Mouse (Mus musculus) limb, embryonic 10.5 days (tissue): ENCODE data around the gene Mpp1. TPM values are rescaled to one million over a fixed set of nuclear protein-coding genes. Genes with fewer than 3 reads are reported as not detected.

Experiments
- polyA plus RNA-seq: library from polyadenylated mRNA; unstranded; fragments of >200 nt; fragmentation: Nextera tagmentation; extraction: Ambion mirVana; gene quantifications from 2 replicates; pipeline ENCODE4 v1.2.1, GENCODE M21; 2016

Mpp1 gene
- polyA plus RNA-seq, 1 experiment from 2014 or later = 23.2 TPM

Other genes with a start within 250 kb of the Mpp1 start
- gene Gab3, start 45.6 kb downstream of the Mpp1 start, polyA plus RNA-seq = 0.46 and 0.65 TPM in 2 replicates
- 212 and 261 TPM in 2 replicates for gene Dkc1, start 35.2 kb downstream of the Mpp1 start, polyA plus RNA-seq
- gene Smim9, start 32.8 kb upstream of the Mpp1 start, polyA plus RNA-seq = not detected in 2 replicates